Mouse (Mus musculus) neural tube, embryonic 14.5 days (tissue): ENCODE results near the gene Ctps. TPM values are rescaled to one million over a fixed set of nuclear protein-coding genes. Genes with fewer than 3 reads are reported as not detected.

Experiments used
- ATAC-seq: fragments of 200-750 bp; cut with Nextera tagmentation; 2 replicates; pipeline ENCODE4 v1.8.0; 2017; ENCODE audit warnings: low read depth, mild to moderate bottlenecking, moderate TSS enrichment, moderate library complexity
- H3K27ac ChIP-seq: fragments of 300-500 bp; sonication (generic); 2 replicates; pipeline ENCODE4 v1.5.1; 2014; ENCODE audit warnings: low read depth, mild to moderate bottlenecking, control low read depth, low read length, moderate library complexity, mixed read lengths
- H3K27me3 ChIP-seq: fragments of 300-500 bp; sonication (generic); 2 replicates; pipeline ENCODE4 v1.6.1; 2014; ENCODE audit warnings: low read length; ENCODE audit not compliant: control insufficient read depth, insufficient read depth
- H3K36me3 ChIP-seq: fragments of 300-500 bp; sonication (generic); 2 replicates; pipeline ENCODE4 v1.6.1; 2014; ENCODE audit warnings: low read length, mixed read lengths; ENCODE audit not compliant: control insufficient read depth, insufficient read depth
- H3K4me1 ChIP-seq: fragments of 300-500 bp; sonication (generic); 2 replicates; pipeline ENCODE4 v1.6.1; 2014; ENCODE audit warnings: low read length; ENCODE audit not compliant: control insufficient read depth, insufficient read depth
- H3K4me2 ChIP-seq: fragments of 300-500 bp; sonication (generic); 2 replicates; pipeline ENCODE4 v1.6.1; 2014; ENCODE audit warnings: mild to moderate bottlenecking, low read depth, low read length, control low read depth
- H3K4me3 ChIP-seq: fragments of 300-500 bp; sonication (generic); 2 replicates; pipeline ENCODE4 v1.5.1; 2014; ENCODE audit warnings: low read depth, low read length, control low read depth, mixed read lengths
- H3K9ac ChIP-seq: fragments of 300-500 bp; sonication (generic); replicated peaks from 2 replicates; pipeline ENCODE4 v1.6.1; 2014; ENCODE audit warnings: low read depth, mild to moderate bottlenecking, control low read depth, low read length, mixed read lengths
- H3K9me3 ChIP-seq: fragments of 300-500 bp; sonication (generic); 2 replicates; pipeline ENCODE4 v1.6.1; 2016; ENCODE audit warnings: low read length; ENCODE audit not compliant: control insufficient read depth
- WGBS: fragments of 180-500 bp; shearing (Covaris S2); extraction: QIAGEN DNeasy Blood & Tissue Kit; methylation state at CpG from one replicate; pipeline ENCODE4 v1.1.7; 2014; 5-methylcytosine and 5-hydroxymethylcytosine counted together
- polyA plus RNA-seq: library from polyadenylated mRNA; unstranded; fragments of >200 nt; fragmentation: Nextera tagmentation; extraction: Ambion mirVana; gene quantifications from 2 replicates; pipeline ENCODE4 v1.2.1, GENCODE M21; 2014

Gene Ctps
- polyA plus RNA-seq, 1 experiment from 2014 or later, result 91.7 TPM

- WGBS, result 88% methylated on average over 9 of the region's 9 CpGs
- H3K9me3 ChIP-seq, result no peaks in the 10 kb centered on the region
- no peaks in the 10 kb centered on the region for H3K36me3 ChIP-seq
- H3K4me2 ChIP-seq, result no peak overlapping the region
- no peak overlapping the region for H3K9ac ChIP-seq
- ATAC-seq, result no peak
- no peak overlapping the region for H3K4me3 ChIP-seq
- H3K27me3 ChIP-seq, result no peaks in the 10 kb centered on the region
- no peak overlapping the region for H3K27ac ChIP-seq
- H3K4me1 ChIP-seq, result no peaks in the 10 kb centered on the region
These were observed 11.6 kb upstream of the Ctps start for GRCm38 (mm10) chr4:120581711-120582110.

GRCm38 (mm10) chr4:120580894-120581293 is 10.8 kb upstream of the Ctps start:
- Histone ChIP-seq H3K9me3 (no peaks in the 10 kb centered on the region), H3K27ac (no peak overlapping the region), H3K4me3 (no peak overlapping the region), H3K4me1 (no peaks in the 10 kb centered on the region), H3K4me2 (no peak overlapping the region), H3K36me3 (no peaks in the 10 kb centered on the region), H3K9ac (no peak overlapping the region), H3K27me3 (no peaks in the 10 kb centered on the region)
- no peak for ATAC-seq
- WGBS, result 85% methylated on average over 5 of the region's 5 CpGs

- WGBS, result 74% methylated on average over 3 of the region's 3 CpGs
- no peaks in the 10 kb centered on the region for H3K36me3 ChIP-seq
- no peak for ATAC-seq
- H3K9ac ChIP-seq, result no peak overlapping the region
- peaks cover 19% of the 10 kb centered on the region for H3K4me1 ChIP-seq
- H3K27me3 ChIP-seq, result no peaks in the 10 kb centered on the region
- no peak overlapping the region for H3K4me2 ChIP-seq
- H3K4me3 ChIP-seq, result no peak overlapping the region
- no peaks in the 10 kb centered on the region for H3K9me3 ChIP-seq
- H3K27ac ChIP-seq, result no peak overlapping the region
These were observed 1.6 kb upstream of the Ctps start for GRCm38 (mm10) chr4:120571691-120572090.

- Histone ChIP-seq H3K27me3 (no peaks in the 10 kb centered on the region), H3K4me3 (peak overlapping the region; percentile 77), H3K4me1 (peaks cover 19% of the 10 kb centered on the region), H3K27ac (peak overlapping the region; percentile 93), H3K36me3 (no peaks in the 10 kb centered on the region), H3K9me3 (no peaks in the 10 kb centered on the region), H3K9ac (no peak overlapping the region), H3K4me2 (peak overlapping the region; percentile 83)
- ATAC-seq, result no peak
- WGBS, result 85% methylated on average over 3 of the region's 3 CpGs
These were observed 991 bp upstream of the Ctps start for GRCm38 (mm10) chr4:120571070-120571464.

GRCm38 (mm10) chr4:120570438-120571069 is 478 bp upstream of the Ctps start:
- peaks cover 19% of the 10 kb centered on the region for H3K4me1 ChIP-seq
- under 1% methylated on average over 27 of the region's 27 CpGs for WGBS
- no peaks in the 10 kb centered on the region for H3K27me3 ChIP-seq
- H3K4me2 ChIP-seq, result peak overlapping the region; percentile 83
- peak; percentile 75 for ATAC-seq
- peak overlapping the region; percentile 93 for H3K27ac ChIP-seq
- no peaks in the 10 kb centered on the region for H3K9me3 ChIP-seq
- H3K36me3 ChIP-seq, result no peaks in the 10 kb centered on the region
- H3K4me3 ChIP-seq, result peak overlapping the region; percentile 77
- peak overlapping the region; percentile 94 for H3K9ac ChIP-seq

GRCm38 (mm10) chr4:120569025-120569424 is 1.1 kb downstream of the Ctps start:
- Histone ChIP-seq H3K36me3 (peaks cover 5% of the 10 kb centered on the region), H3K27ac (peak overlapping the region; percentile 93; the same call in 1 of the 2 replicates), H3K9ac (peak overlapping the region; percentile 94), H3K4me3 (peak overlapping the region; percentile 77), H3K4me2 (peak overlapping the region; percentile 83), H3K9me3 (no peaks in the 10 kb centered on the region), H3K4me1 (peaks cover 19% of the 10 kb centered on the region), H3K27me3 (no peaks in the 10 kb centered on the region)
- WGBS, result 5% methylated on average over 4 of the region's 4 CpGs
- ATAC-seq, result no peak

GRCm38 (mm10) chr4:120568005-120568404 is 2.1 kb downstream of the Ctps start:
- no peak overlapping the region for H3K9ac ChIP-seq
- peaks cover 5% of the 10 kb centered on the region for H3K36me3 ChIP-seq
- H3K27ac ChIP-seq, result no peak overlapping the region
- WGBS, result 50% methylated on average over 5 of the region's 5 CpGs
- 0 out of 2 replicates have a peak overlapping the region, but pooled peaks have one; percentile 11 for H3K4me2 ChIP-seq
- no peaks in the 10 kb centered on the region for H3K27me3 ChIP-seq
- H3K4me1 ChIP-seq, result peaks cover 19% of the 10 kb centered on the region
- ATAC-seq, result no peak
- H3K4me3 ChIP-seq, result no peak overlapping the region
- H3K9me3 ChIP-seq, result no peaks in the 10 kb centered on the region

- H3K9me3 ChIP-seq, result no peaks in the 10 kb centered on the region
- no peak for ATAC-seq
- no peak overlapping the region for H3K4me2 ChIP-seq
- H3K27me3 ChIP-seq, result no peaks in the 10 kb centered on the region
- H3K27ac ChIP-seq, result no peak overlapping the region
- no peak overlapping the region for H3K4me3 ChIP-seq
- H3K4me1 ChIP-seq, result peaks cover 16% of the 10 kb centered on the region
- 55% methylated on average over 2 of the region's 2 CpGs for WGBS
- H3K9ac ChIP-seq, result no peak overlapping the region
- H3K36me3 ChIP-seq, result peaks cover 5% of the 10 kb centered on the region
These were observed 4.3 kb downstream of the Ctps start for GRCm38 (mm10) chr4:120565726-120566125.

GRCm38 (mm10) chr4:120556592-120556991 is 13.5 kb downstream of the Ctps start:
- Histone ChIP-seq H3K4me1 (no peaks in the 10 kb centered on the region), H3K27me3 (no peaks in the 10 kb centered on the region), H3K36me3 (peaks cover 58% of the 10 kb centered on the region), H3K4me2 (no peak overlapping the region), H3K4me3 (no peak overlapping the region), H3K27ac (no peak overlapping the region), H3K9ac (no peak overlapping the region), H3K9me3 (no peaks in the 10 kb centered on the region)
- 94% methylated on average over 6 of the region's 6 CpGs for WGBS
- no peak for ATAC-seq
